Mouse (Mus musculus) midbrain, embryonic 11.5 days (tissue): ENCODE results near the gene Gm428. TPM values are rescaled to one million over a fixed set of nuclear protein-coding genes. Genes with fewer than 3 reads are reported as not detected.
"Not testable (repeated sequence)": the region's sequence is repeated elsewhere in the genome, so short reads cannot be mapped to it uniquely, and the experiment has no call there.

Experiments
- ATAC-seq: fragments of 200-750 bp; cut with Nextera tagmentation; 2 replicates; pipeline ENCODE4 v1.8.0; 2017; ENCODE audit warnings: moderate TSS enrichment, moderate library complexity; ENCODE audit not compliant: low FRiP score
- DNase-seq: peaks from one replicate; pipeline ENCODE4 v3.0.0; 2015; ENCODE audit warnings: low spot score; ENCODE audit errors: missing footprints
- H3K27ac ChIP-seq: fragments of 300-500 bp; sonication (generic); 2 replicates; pipeline ENCODE4 v1.5.1; 2014; ENCODE audit warnings: low read depth, low read length
- H3K27me3 ChIP-seq: fragments of 300-500 bp; sonication (generic); 2 replicates; pipeline ENCODE4 v1.6.1; 2014; ENCODE audit warnings: mild to moderate bottlenecking, low read length, moderate library complexity, mixed read lengths; ENCODE audit not compliant: control insufficient read depth, insufficient read depth
- H3K36me3 ChIP-seq: fragments of 300-500 bp; sonication (generic); 2 replicates; pipeline ENCODE4 v1.6.1; 2014; ENCODE audit warnings: mild to moderate bottlenecking, low read length, moderate library complexity, mixed read lengths; ENCODE audit not compliant: control insufficient read depth, insufficient read depth
- H3K4me1 ChIP-seq: fragments of 300-500 bp; sonication (generic); 2 replicates; pipeline ENCODE4 v1.6.1; 2014; ENCODE audit warnings: low read length; ENCODE audit not compliant: control insufficient read depth, insufficient read depth
- H3K4me2 ChIP-seq: fragments of 300-500 bp; sonication (generic); 2 replicates; pipeline ENCODE4 v1.6.1; 2014; ENCODE audit warnings: mild to moderate bottlenecking, moderate library complexity
- H3K4me3 ChIP-seq: fragments of 300-500 bp; sonication (generic); 2 replicates; pipeline ENCODE4 v1.5.1; 2014; ENCODE audit warnings: low read depth, low read length
- H3K9ac ChIP-seq: fragments of 300-500 bp; sonication (generic); 2 replicates; pipeline ENCODE4 v1.6.1; 2014; ENCODE audit warnings: low read length
- H3K9me3 ChIP-seq: fragments of 300-500 bp; sonication (generic); 2 replicates; pipeline ENCODE4 v1.6.1; 2016; ENCODE audit warnings: low read length; ENCODE audit not compliant: control insufficient read depth
- WGBS: fragments of 180-500 bp; shearing (Covaris S2); extraction: QIAGEN DNeasy Blood & Tissue Kit; methylation state at CpG from one replicate; pipeline ENCODE4 v1.1.7; 2014; 5-methylcytosine and 5-hydroxymethylcytosine counted together
- polyA plus RNA-seq: library from polyadenylated mRNA; unstranded; fragments of >200 nt; fragmentation: Nextera tagmentation; extraction: Ambion mirVana; gene quantifications from 2 replicates; pipeline ENCODE4 v1.2.1, GENCODE M21; 2014

Gm428 gene
- polyA plus RNA-seq: not detected in 2 replicates

DNA sequence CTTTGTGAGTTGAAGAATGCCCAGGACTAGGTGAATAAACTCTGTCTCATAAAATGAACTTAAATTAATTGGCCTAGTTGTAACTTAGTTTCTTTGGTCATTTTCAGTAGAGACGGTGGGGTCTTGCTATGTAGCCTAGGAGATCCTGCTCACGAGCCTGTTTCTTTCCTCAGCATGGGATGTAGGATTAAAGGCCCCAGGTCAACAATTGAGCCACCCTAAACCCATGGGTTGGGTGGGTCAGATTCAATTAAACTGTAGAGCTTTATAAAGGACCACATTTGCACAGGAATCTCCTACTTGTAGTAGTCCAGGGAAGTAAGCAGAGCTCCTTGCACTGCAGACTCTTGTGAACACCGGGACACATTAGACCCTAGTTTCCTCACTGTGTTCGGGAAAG, at the start of gene Gm428:
Gene Gm428, plus strand, starts transcription at position 301 of the 400 bp plus-strand sequence.
- H3K4me1 ChIP-seq, DNase-seq, H3K4me3 ChIP-seq, H3K9me3 ChIP-seq, H3K36me3 ChIP-seq, H3K4me2 ChIP-seq, H3K9ac ChIP-seq, ATAC-seq, H3K27ac ChIP-seq, H3K27me3 ChIP-seq: not testable (repeated sequence)
- no CpG with 5 or more reads among the region's 4 CpGs for whole genome bisulfite sequencing

DNA sequence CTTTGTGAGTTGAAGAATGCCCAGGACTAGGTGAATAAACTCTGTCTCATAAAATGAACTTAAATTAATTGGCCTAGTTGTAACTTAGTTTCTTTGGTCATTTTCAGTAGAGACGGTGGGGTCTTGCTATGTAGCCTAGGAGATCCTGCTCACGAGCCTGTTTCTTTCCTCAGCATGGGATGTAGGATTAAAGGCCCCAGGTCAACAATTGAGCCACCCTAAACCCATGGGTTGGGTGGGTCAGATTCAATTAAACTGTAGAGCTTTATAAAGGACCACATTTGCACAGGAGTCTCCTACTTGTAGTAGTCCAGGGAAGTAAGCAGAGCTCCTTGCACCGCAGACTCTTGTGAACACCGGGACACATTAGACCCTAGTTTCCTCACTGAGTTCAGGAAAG, 45.5 kb upstream of the Gm428 start, which contains the start of gene Gm11236:
Gene Gm11236, plus strand, starts transcription at position 301 of the 400 bp plus-strand sequence.
- DNase-seq, H3K9ac ChIP-seq, H3K4me3 ChIP-seq, H3K36me3 ChIP-seq, H3K9me3 ChIP-seq, H3K27ac ChIP-seq, H3K4me2 ChIP-seq, ATAC-seq, H3K4me1 ChIP-seq, H3K27me3 ChIP-seq: not testable (repeated sequence)
- no CpG with 5 or more reads among the region's 4 CpGs for WGBS

DNA sequence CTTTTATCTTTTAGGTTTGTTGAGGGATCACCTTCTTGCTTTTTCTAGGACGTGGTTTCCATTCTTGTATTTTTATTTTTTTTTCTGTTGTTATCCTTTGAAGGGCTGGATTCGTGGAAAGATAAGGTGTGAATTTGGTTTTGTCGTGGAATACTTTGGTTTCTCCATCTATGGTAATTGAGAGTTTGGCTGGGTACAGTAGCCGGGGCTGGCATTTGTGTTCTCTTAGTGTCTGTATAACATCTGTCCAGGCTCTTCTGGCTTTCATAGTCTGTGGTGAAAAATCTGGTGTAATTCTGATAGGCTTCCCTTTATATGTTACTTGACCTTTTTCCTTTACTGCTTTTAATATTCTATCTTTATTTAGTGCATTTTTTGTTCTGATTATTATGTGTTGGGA, 21.5 kb upstream of the Gm428 start:
- not testable (repeated sequence) for H3K4me1 ChIP-seq

DNA sequence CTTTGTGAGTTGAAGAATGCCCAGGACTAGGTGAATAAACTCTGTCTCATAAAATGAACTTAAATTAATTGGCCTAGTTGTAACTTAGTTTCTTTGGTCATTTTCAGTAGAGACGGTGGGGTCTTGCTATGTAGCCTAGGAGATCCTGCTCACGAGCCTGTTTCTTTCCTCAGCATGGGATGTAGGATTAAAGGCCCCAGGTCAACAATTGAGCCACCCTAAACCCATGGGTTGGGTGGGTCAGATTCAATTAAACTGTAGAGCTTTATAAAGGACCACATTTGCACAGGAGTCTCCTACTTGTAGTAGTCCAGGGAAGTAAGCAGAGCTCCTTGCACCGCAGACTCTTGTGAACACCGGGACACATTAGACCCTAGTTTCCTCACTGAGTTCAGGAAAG, 15.3 kb upstream of the Gm428 start, which contains the start of gene Gm11239:
Gene Gm11239, plus strand, starts transcription at position 301 of the 400 bp plus-strand sequence.
- not testable (repeated sequence) for H3K9ac ChIP-seq, H3K27ac ChIP-seq, H3K27me3 ChIP-seq, H3K4me3 ChIP-seq, H3K4me1 ChIP-seq, H3K9me3 ChIP-seq, DNase-seq, H3K4me2 ChIP-seq, ATAC-seq, H3K36me3 ChIP-seq
- no CpG with 5 or more reads among the region's 4 CpGs for WGBS

More for the DNA sequence above, 21.5 kb upstream of the Gm428 start:
- not testable (repeated sequence) for H3K9me3 ChIP-seq, H3K9ac ChIP-seq, DNase-seq, ATAC-seq, H3K36me3 ChIP-seq, H3K27ac ChIP-seq, H3K4me3 ChIP-seq, H3K4me2 ChIP-seq, H3K27me3 ChIP-seq
- 91% methylated on average over 4 of the region's 4 CpGs for WGBS

DNA sequence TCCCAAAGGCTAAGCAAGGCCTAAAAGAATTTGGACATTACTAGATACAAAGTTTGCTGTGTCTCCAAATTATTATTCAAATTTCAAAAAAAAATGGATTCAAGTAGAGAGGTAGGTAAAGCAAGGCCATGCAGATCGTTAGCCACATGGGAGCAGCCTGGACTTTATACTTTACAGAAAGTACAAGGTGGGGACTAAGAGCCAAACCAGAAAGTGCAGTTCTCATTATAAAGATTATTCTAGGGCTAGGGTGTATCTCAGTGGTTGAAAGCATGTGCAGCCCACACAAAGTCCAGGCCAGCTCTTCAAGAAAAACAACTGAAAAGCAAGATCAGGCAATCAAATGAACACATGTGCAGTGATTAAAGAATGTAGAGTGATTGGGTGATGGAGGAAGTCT, 35.4 kb downstream of the Gm428 start:
- Histone ChIP-seq H3K4me3 (no peak overlapping the region), H3K36me3 (no peaks in the 10 kb centered on the region), H3K4me2 (no peak overlapping the region), H3K9ac (no peak overlapping the region), H3K27me3 (no peaks in the 10 kb centered on the region), H3K4me1 (no peaks in the 10 kb centered on the region), H3K9me3 (no peaks in the 10 kb centered on the region), H3K27ac (no peak overlapping the region)
- 83% methylated on average over 1 of the region's 1 CpGs for WGBS
- DNase-seq (no peak), ATAC-seq (no peak)

DNA sequence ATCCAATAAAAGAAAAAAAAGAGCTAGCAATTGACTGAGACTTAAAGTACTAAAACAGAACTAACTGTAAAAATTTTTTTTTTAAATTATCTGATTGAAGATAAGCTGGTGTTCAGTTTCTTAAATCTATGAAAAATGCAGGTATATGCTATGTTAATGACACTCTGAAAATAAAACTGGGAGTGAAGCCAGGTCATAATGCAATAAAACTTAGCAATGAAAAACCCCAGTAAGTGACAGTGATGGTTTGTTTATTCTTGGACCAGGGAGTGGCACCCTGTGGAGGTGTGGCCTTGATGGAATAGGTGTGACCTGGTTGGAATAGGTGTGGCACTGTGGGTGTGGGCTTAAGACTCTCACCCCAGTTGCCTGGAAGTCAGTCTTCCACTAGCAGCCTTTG, 36.5 kb downstream of the Gm428 start:
- ATAC-seq: no peak
- Histone ChIP-seq H3K9me3 (no peaks in the 10 kb centered on the region), H3K27me3 (no peaks in the 10 kb centered on the region), H3K4me1 (no peaks in the 10 kb centered on the region), H3K4me2 (no peak overlapping the region), H3K36me3 (no peaks in the 10 kb centered on the region), H3K4me3 (no peak overlapping the region), H3K9ac (no peak overlapping the region), H3K27ac (no peak overlapping the region)
- no peak for DNase-seq

Other genes with a start within 250 kb of the Gm428 start
- not detected in 2 replicates for gene Gm11238, start 75.6 kb upstream of the Gm428 start, polyA plus RNA-seq
- gene Gm11237, start 60.5 kb upstream of the Gm428 start, polyA plus RNA-seq: not detected in 2 replicates
- not detected in 2 replicates for gene Gm11236, start 45.4 kb upstream of the Gm428 start, polyA plus RNA-seq
- gene Gm11239, start 15.2 kb upstream of the Gm428 start, polyA plus RNA-seq: not detected in 2 replicates
- gene Rasef, start 107.5 kb downstream of the Gm428 start, polyA plus RNA-seq: 0.05 and 0.22 TPM in 2 replicates
- not detected in 2 replicates for gene Gm11758, start 192.8 kb downstream of the Gm428 start, polyA plus RNA-seq
- not detected in 2 replicates for gene Gm11757, start 207.6 kb downstream of the Gm428 start, polyA plus RNA-seq
- gene Gm13871, start 222.4 kb downstream of the Gm428 start, polyA plus RNA-seq: not detected in 2 replicates
- not detected in 2 replicates for gene Gm11756, start 237.2 kb downstream of the Gm428 start, polyA plus RNA-seq